Mouse (Mus musculus) hematopoietic stem cell, adult 5-6 weeks (primary cell): ENCODE data around the gene Spsb4. TPM values are rescaled to one million over a fixed set of nuclear protein-coding genes. Genes with fewer than 3 reads are reported as not detected.

Experiments
- ATAC-seq, 2 experiments: fragments of 125-278 bp in 1 of 2; replicated peaks in 1 of 2; 2 replicates each; pipeline ENCODE4 v1.8.0; 2016 to 2017; ENCODE audit warnings: inconsistent platforms in 2 of 2, mild to moderate bottlenecking in 2 of 2, moderate number of reproducible peaks in 2 of 2, low read depth in 1 of 2, moderate TSS enrichment in 1 of 2; ENCODE audit not compliant: low FRiP score in 2 of 2, poor library complexity in 2 of 2, severe bottlenecking in 2 of 2, insufficient read depth in 1 of 2, low TSS enrichment in 1 of 2
- total RNA-seq: library from RNA; stranded (forward); fragments of 172-1452, 232-1000 nt; gene quantifications from 2 replicates; pipeline ENCODE4 v1.2.3, GENCODE M21; 2017

The Spsb4 gene
- total RNA-seq, 1 experiment from 2014 or later, result 3.7 TPM

GRCm38 (mm10) chr9:96986797-96987473 is 31.7 kb downstream of the Spsb4 start:
- ATAC-seq, result no peak

- ATAC-seq, result no peak
Measured at GRCm38 (mm10) chr9:96984034-96984433, 34.6 kb downstream of the Spsb4 start.

DNA sequence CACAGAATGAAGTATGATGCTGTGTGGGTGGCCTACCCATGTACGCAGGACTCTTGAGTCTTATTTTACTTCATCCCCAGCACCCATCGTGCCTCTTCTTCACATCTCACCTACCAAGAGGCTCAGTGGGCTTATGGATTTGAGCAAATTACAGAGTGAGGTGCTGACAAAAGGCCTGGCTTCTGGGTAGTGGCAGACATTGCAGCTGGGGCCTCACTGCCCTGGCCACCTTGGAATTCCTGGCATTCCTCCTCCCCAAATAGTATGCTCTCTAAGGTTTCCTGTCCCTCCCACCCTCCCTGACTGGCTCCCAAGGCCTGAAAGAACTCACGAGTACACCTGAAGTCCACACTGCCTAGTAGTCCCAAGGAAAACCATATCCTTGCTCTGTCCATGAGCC is 35.7 kb downstream of the Spsb4 start:
- no peak for ATAC-seq

DNA sequence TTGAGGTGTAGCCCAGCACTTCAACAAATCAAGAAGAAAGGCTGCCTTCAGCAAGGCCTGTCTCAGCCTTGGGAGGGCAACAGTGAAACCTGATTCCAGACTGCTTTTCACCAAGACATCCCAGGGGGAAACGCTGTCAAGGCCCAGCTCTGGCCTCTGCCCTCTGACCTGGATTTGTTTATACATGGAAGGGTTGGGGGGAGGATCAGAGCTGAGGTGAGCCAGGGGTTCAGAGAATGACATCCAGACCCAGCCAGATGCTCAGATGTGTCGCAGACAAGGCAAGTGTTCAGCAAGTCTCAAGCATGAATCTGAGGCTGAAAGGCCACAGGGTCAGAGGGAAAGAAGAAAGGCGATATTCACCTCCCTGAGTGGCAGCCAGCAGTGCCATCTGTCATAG is 36.3 kb downstream of the Spsb4 start:
- ATAC-seq, result no peak

- no peak for ATAC-seq
Measured at GRCm38 (mm10) chr9:96981836-96982235, 36.8 kb downstream of the Spsb4 start.

DNA sequence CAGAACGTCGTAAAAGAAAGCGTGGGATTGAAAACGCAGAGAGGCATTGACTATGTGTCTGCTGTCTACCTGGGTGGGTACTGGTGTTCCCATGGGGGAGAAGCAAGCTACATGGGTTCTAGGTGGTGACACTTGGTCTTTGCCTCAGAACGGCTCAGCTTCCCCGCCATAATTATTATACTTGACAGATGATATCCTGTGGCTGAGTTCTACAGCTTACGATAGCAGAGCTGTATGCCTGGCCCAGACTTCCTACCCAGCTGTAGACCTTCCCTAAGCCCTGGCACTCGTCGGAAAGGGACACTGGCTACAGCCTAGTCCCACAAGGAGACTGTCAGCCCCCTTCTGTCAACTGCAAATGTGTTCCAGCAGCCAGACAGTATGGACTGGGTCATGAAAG is 37.5 kb downstream of the Spsb4 start:
- 0 out of 4 replicates have a peak, but pooled peaks of 1 of the 2 experiments have one; percentile 40 for ATAC-seq

GRCm38 (mm10) chr9:96980037-96980997 is 38.3 kb downstream of the Spsb4 start:
- no peak for ATAC-seq

- no peak for ATAC-seq
Measured at GRCm38 (mm10) chr9:96979417-96980030, 39.1 kb downstream of the Spsb4 start.

GRCm38 (mm10) chr9:96978147-96978782 is 40.4 kb downstream of the Spsb4 start:
- no peak for ATAC-seq

- no peak for ATAC-seq
Measured at GRCm38 (mm10) chr9:96977287-96978145, 41.1 kb downstream of the Spsb4 start.

DNA sequence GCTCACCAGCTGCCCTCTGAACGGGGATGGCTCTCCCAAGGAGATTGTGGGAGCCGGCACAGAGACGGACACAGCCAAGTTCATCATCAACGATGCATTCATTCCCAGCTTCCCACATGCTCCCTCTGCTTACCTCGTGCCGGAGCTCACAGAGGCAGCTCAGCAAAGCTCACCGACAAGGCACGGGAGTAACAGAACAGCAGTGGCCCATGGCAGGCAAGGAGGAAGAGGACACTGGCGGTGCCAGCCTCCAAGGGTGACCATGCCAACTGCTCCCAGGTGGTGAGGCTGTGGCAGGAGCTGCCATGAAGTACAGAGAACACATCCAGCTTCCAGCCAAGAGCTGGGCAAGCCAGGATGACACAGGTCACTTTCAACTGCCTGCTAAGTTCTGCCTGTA is 45.6 kb downstream of the Spsb4 start:
- no peak for ATAC-seq

DNA sequence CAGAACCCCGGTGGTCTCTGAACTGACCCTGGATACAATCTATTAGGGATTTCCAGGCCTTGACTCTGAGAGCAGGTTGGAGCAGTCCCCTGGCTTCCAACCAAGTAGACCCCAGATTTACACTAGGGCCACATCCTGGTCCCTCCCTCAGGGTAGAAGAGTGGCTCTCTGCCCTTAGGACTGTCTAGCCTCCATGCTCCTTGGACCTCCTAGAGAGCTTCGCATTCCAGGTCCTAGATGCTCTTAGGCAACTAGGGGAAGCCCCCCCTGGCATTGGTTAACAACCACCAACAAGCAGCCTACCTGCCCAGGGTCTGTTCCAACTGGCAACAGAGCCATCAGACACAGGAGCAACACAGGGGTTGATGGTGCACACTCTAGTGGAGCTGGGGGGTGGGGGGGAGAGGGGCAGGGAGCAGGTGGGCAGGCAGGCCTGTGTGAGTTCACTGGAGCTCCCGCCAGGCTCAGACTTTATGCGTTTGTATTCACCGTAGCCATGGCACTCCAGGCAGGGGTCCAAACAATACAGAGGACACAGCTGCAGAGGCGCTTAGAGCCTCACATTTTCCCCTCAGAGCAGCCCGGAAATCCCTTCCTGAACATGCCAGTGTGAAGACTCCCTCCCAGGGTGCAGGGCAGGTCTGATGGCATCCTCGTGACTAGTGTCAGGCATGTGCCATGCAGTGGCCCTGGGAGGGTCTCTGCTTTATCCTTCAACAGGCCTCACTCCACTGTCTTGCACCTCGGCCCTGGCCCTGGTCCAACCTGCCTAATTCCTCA is 46.8 kb downstream of the Spsb4 start:
- no peak for ATAC-seq

- no peak for ATAC-seq
Measured at GRCm38 (mm10) chr9:96967516-96967915, 51.1 kb downstream of the Spsb4 start.

GRCm38 (mm10) chr9:96966465-96966864 is 52.2 kb downstream of the Spsb4 start:
- no peak for ATAC-seq

GRCm38 (mm10) chr9:96963443-96964215 is 55.0 kb downstream of the Spsb4 start:
- no peak for ATAC-seq
